Mouse (Mus musculus) ovary, postnatal 14 days (tissue): ENCODE measurements around the gene Slc19a1.

Source experiments
- DNase-seq: peaks from one replicate; pipeline ENCODE4 v3.0.0; 2022; ENCODE audit warnings: low spot score

Slc19a1 gene

GRCm38 (mm10) chr10:77095666-77096065 is 63.6 kb downstream of the Slc19a1 start:
- no peak for DNase-seq

GRCm38 (mm10) chr10:77097006-77097889 is 65.2 kb downstream of the Slc19a1 start:
- DNase-seq, result no peak

GRCm38 (mm10) chr10:77097890-77098200 is 65.8 kb downstream of the Slc19a1 start:
- no peak for DNase-seq

- DNase-seq, result no peak
Measured at GRCm38 (mm10) chr10:77098619-77099018, 66.6 kb downstream of the Slc19a1 start.

- DNase-seq, result no peak
Measured at GRCm38 (mm10) chr10:77099777-77100176, 67.7 kb downstream of the Slc19a1 start.

- DNase-seq, result no peak
Measured at GRCm38 (mm10) chr10:77103689-77104088, 71.6 kb downstream of the Slc19a1 start.

- no peak for DNase-seq
Measured at GRCm38 (mm10) chr10:77104327-77104726, 72.3 kb downstream of the Slc19a1 start.

GRCm38 (mm10) chr10:77108106-77108505 is 76.1 kb downstream of the Slc19a1 start:
- no peak for DNase-seq

- no peak for DNase-seq
Measured at GRCm38 (mm10) chr10:77110010-77110409, 78.0 kb downstream of the Slc19a1 start.
